In genomic region chr3:40744836-40745660, GRCm38 (mm10) we compare ENCODE assay signal across 8 mouse cellular contexts. TPM values are rescaled to one million over a fixed set of nuclear protein-coding genes. Genes with fewer than 3 reads are reported as not detected.
DNase-seq lines count a peak whose midpoint lies in the region; ATAC-seq and TF ChIP-seq lines count a peak whose summit lies in the region.

No protein-coding gene starts in this region.

- no peaks in the 10 kb centered on the region for H3K27me3 ChIP-seq in hindbrain, embryonic 10.5 days (ENCODE audit: insufficient read depth, poor library complexity, severe bottlenecking)
- peaks cover 2% of the 10 kb centered on the region; the same call in 1 of the 2 replicates for H3K27me3 ChIP-seq in lung, embryonic 16.5 days (ENCODE audit: control insufficient read depth, insufficient read depth, low read depth, low read length)
- H3K27me3 ChIP-seq in thymus, adult 2 months (ENCODE audit: control insufficient read depth, insufficient read depth, low read length) = no peaks in the 10 kb centered on the region

- no peaks in the 10 kb centered on the region for H3K9me3 ChIP-seq in hindbrain, embryonic 10.5 days
- H3K9me3 ChIP-seq in lung, embryonic 16.5 days (ENCODE audit: control insufficient read depth, low read length) = no peaks in the 10 kb centered on the region

- TF ChIP-seq POLR2A in thymus, adult 2 months (IDR thresholded peaks at IDR 0.05; ENCODE audit: control insufficient read depth, extremely low read depth, insufficient read depth, low read length, poor library complexity) = peak; percentile 80

- under 1% methylated on average over 74 of the region's 93 CpGs for WGBS in hindbrain, embryonic 10.5 days
- WGBS in lung, embryonic 16.5 days = under 1% methylated on average over 68 of the region's 93 CpGs
- under 1% methylated on average over 78 of the region's 93 CpGs for WGBS in thymus, adult 2 months

- H3K4me1 ChIP-seq in hindbrain, embryonic 10.5 days (replicated peaks) = peaks cover 22% of the 10 kb centered on the region
- no peaks in the 10 kb centered on the region; the same call in 1 of the 2 replicates for H3K4me1 ChIP-seq in lung, embryonic 16.5 days (replicated peaks; ENCODE audit: control insufficient read depth, insufficient read depth, low read length)
- peaks cover 6% of the 10 kb centered on the region for H3K4me1 ChIP-seq in thymus, adult 2 months (replicated peaks; ENCODE audit: control insufficient read depth, insufficient read depth, low read length)

- peak overlapping the region; percentile 85 for H3K4me3 ChIP-seq in hindbrain, embryonic 10.5 days
- peak overlapping the region; percentile 78 for H3K4me3 ChIP-seq in lung, embryonic 16.5 days (ENCODE audit: low read length)
- peak overlapping the region; percentile 67 for H3K4me3 ChIP-seq in thymus, adult 2 months (ENCODE audit: control insufficient read depth, insufficient read depth, low read length)

- peak overlapping the region; percentile 74 for H3K9ac ChIP-seq in lung, embryonic 16.5 days (ENCODE audit: low read length)

- 0 out of 2 replicates have a peak, but pooled peaks have one; percentile 35 for TF ChIP-seq CTCF in thymus, adult 2 months (IDR thresholded peaks at IDR 0.05; ENCODE audit: borderline replicate concordance, control insufficient read depth, extremely low read depth, insufficient read depth, low read length, poor library complexity)

- peak; percentile 97 for DNase-seq in Muller cell, postnatal 12 days (ENCODE audit: inconsistent ontology term)
- DNase-seq in cerebellum, adult 9-10 months = peak; percentile 94
- DNase-seq in hindbrain, embryonic 10.5 days (ENCODE audit: low spot score) = peak; percentile 92
- peak; percentile 91 for DNase-seq in layer of hippocampus, adult 9-11 months
- peak; percentile 92 for DNase-seq in ovary, adult 18-20 months (ENCODE audit: low spot score)
- DNase-seq in thymus, adult 2 months = peak; percentile 94

- ATAC-seq in frontal cortex, adult (ENCODE audit: low TSS enrichment) = peak; percentile 86
- peak; percentile 96 for ATAC-seq in lung, embryonic 16.5 days (ENCODE audit: low read depth)

- H3K27ac ChIP-seq in hindbrain, embryonic 10.5 days = peak overlapping the region; percentile 92
- H3K27ac ChIP-seq in lung, embryonic 16.5 days (ENCODE audit: low read length) = peak overlapping the region; percentile 74
- H3K27ac ChIP-seq in thymus, adult 2 months (ENCODE audit: control insufficient read depth, insufficient read depth, low read length) = peak overlapping the region; percentile 76

- H3K4me2 ChIP-seq in lung, embryonic 16.5 days (ENCODE audit: low read depth, low read length) = peak overlapping the region; percentile 73

- H3K36me3 ChIP-seq in hindbrain, embryonic 10.5 days = no peaks in the 10 kb centered on the region
- no peaks in the 10 kb centered on the region for H3K36me3 ChIP-seq in lung, embryonic 16.5 days (ENCODE audit: control insufficient read depth, insufficient read depth, low read length)
- no peaks in the 10 kb centered on the region for H3K36me3 ChIP-seq in thymus, adult 2 months (ENCODE audit: control insufficient read depth, insufficient read depth, low read length)

RNA-seq across cellular contexts. Expression of gene Hspa4l, which starts 0.8 kb away (rescaled TPM):
- polyA plus RNA-seq in hindbrain, embryonic 10.5 days (2016; fragmentation: Nextera tagmentation; extraction: Ambion mirVana) = 42.2 and 49.0 TPM in 2 replicates
- polyA plus RNA-seq in lung, embryonic 16.5 days (2015; fragmentation: Nextera tagmentation; extraction: Ambion mirVana) = 22.7 and 24.2 TPM in 2 replicates
- 23.5 and 27.8 TPM in 2 replicates for polyA plus RNA-seq in thymus, adult 2 months (2012; rRNA removed)

RNA-seq across cellular contexts. Expression of gene Slc25a31, which starts 36.4 kb away (rescaled TPM):
- 0.09 and 0.12 TPM in 2 replicates for polyA plus RNA-seq in hindbrain, embryonic 10.5 days (2016; fragmentation: Nextera tagmentation; extraction: Ambion mirVana)
- 0.10 and 0.48 TPM in 2 replicates for polyA plus RNA-seq in lung, embryonic 16.5 days (2015; fragmentation: Nextera tagmentation; extraction: Ambion mirVana)
- polyA plus RNA-seq in thymus, adult 2 months (2012; rRNA removed) = 0.10 and 0.16 TPM in 2 replicates

RNA-seq across cellular contexts. Expression of gene Plk4, which starts 54.8 kb away (rescaled TPM):
- polyA plus RNA-seq in hindbrain, embryonic 10.5 days (2016; fragmentation: Nextera tagmentation; extraction: Ambion mirVana) = 52.6 and 72.9 TPM in 2 replicates
- 57.6 and 64.0 TPM in 2 replicates for polyA plus RNA-seq in lung, embryonic 16.5 days (2015; fragmentation: Nextera tagmentation; extraction: Ambion mirVana)
- 15.8 and 19.5 TPM in 2 replicates for polyA plus RNA-seq in thymus, adult 2 months (2012; rRNA removed)

Comparison
In these comparisons a context has a peak if more than half of its experiments do, and no peak if none do; other contexts are left out.
1. Peak in every context shown above with its lines: DNase-seq, ATAC-seq, H3K4me3 ChIP-seq and H3K27ac ChIP-seq.